Mouse (Mus musculus): Measurements from ENCODE around the gene Gm30302.

The Gm30302 gene

GRCm38 (mm10) chr13:49738011-49738410, 60.8 kb downstream of the Gm30302 start:
- DNase-seq (ENCODE audit: low spot score in 2 of 2), result no peak

GRCm38 (mm10) chr13:49736430-49736829, 62.4 kb downstream of the Gm30302 start:
- no peak for DNase-seq (ENCODE audit: low spot score in 2 of 2)
